Mouse (Mus musculus): ENCODE measurements around the gene Krt36. TPM values are rescaled to one million over a fixed set of nuclear protein-coding genes. Genes with fewer than 3 reads are reported as not detected.

Gene Krt36
- not detected in 2 replicates for polyA plus RNA-seq (2015; fragmentation: Nextera tagmentation; extraction: Ambion mirVana)

DNA sequence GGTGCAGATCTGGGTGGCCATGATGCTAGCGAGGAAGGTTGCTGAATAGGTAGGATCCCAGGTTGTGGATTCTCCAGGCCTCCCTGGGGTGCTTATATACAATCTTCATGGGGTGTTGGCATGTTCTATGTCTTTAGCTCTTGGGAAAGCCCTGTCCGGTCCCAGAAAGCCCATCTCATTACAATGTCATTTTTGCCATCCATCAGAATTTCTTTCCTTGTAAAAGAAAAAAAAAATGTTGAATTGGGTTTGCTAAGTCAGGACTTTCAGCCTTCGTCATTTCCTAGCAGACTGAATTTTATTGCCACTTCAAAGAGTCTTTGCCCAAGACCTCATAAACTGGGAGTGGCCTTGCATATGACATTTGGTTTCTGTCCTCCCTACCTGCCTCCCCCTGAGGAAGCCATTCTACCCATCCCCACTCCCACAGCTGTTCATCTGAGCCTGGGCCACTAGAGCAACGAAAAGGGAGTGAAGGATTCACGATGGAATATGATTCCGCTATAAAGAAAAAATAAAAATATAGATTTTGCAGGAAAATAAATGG, at the start of gene Krt36:
Gene Krt36 (minus strand): TSS at position 51 of the 547 bp plus-strand sequence.
- no peaks in the 10 kb centered on the region for H3K27me3 ChIP-seq
- no peaks in the 10 kb centered on the region for H3K9me3 ChIP-seq
- H3K4me2 ChIP-seq (replicated peaks), result no peak within 1 kb of the TSS
- no peaks in the 10 kb centered on the region for H3K36me3 ChIP-seq
- H3K27ac ChIP-seq, result no peak within 1 kb of the TSS
- H3K4me1 ChIP-seq (replicated peaks), result 0 out of 2 replicates have a peak, but pooled peaks cover 2% of the 10 kb centered on the region
- no peak for ATAC-seq
- WGBS, result 91% methylated on average over 6 of the region's 6 CpGs
- no peak within 1 kb of the TSS for H3K4me3 ChIP-seq (replicated peaks)
- no peak within 1 kb of the TSS for H3K9ac ChIP-seq (replicated peaks)

DNA sequence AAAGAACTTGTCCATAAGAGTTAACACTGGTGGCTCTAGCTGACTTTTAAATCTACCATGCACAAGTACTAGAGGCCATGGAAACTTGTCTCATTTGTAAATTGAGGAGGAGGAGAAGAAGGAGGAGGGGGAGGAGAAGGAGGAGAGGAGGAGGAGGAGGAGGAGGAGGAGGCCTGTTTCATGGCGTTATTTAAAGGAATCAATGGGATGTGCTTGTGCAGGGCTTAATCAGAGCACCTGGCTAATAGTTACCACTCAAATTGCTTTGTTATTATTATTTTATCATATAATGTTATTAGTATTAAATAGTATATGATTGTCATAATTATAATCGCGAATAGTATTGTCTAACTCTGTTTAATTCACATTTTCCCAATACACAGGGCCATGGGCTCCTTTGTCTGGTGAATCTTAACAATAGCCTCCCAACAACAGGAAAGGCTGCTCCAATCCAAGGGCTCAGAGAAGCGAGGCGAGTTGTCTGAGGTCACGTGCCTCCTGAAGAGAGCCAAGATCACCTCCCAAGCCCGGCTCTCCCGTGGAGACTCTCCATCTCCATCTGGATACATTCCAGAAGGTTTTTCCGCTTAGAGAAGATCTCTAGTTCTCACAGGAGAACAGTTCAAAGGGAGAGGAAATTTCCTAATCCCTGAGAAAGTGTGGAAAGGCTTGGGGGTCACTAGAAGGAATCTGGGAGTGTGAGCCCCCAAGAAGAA, 43.3 kb upstream of the Krt36 start, which contains the start of gene Krt19:
Gene Krt19 (minus strand): TSS at position 51 of the 716 bp plus-strand sequence.
- Histone ChIP-seq H3K27me3 (peaks cover 35% of the 10 kb centered on the region), H3K27ac (no peak within 1 kb of the TSS), H3K9me3 (no peaks in the 10 kb centered on the region), H3K4me3 (replicated peaks) (no peak within 1 kb of the TSS), H3K4me2 (replicated peaks) (no peak within 1 kb of the TSS), H3K36me3 (no peaks in the 10 kb centered on the region), H3K4me1 (replicated peaks) (peaks cover 10% of the 10 kb centered on the region), H3K9ac (replicated peaks) (no peak within 1 kb of the TSS)
- ATAC-seq, result no peak
- 43% methylated on average over 9 of the region's 9 CpGs for WGBS

DNA sequence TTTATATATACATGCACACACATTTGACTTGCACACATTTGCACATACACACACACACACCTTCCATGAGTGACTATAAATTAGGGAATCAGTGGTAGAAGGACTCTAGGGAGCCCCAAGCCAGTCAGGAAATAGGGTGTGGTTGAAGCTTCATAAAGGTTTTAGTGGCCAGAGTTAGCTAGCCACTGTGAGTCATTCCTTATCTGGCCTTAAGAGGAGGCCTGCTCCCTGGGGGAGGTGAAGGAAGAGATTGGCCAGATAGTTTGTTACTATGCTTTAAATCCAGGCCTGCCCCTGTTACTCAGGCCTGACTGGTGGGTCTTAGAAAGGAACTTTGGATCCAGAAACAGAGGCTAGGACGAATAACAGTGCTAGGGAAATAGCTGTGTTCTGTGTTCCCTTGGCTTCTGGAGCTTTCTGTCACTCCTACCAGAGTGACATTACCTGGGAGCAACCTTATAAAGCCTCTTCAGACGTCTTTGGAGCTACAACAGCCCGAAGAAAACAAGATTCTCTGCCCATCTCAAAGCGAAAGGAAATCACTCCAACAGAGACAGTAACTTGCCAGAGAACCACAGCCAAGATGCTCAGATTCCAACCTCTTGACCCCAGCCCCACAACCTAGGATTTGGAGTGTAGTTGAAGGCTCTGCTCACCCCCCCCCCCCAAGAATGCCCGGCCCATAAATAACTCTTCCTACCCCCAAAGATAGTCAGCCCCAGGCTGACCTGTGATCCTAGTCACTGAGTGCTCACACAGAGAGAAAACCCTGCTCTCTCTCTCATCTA, 42.3 kb upstream of the Krt36 start:
- Histone ChIP-seq H3K4me3 (replicated peaks) (no peak overlapping the region), H3K27me3 (peaks cover 36% of the 10 kb centered on the region)
- WGBS, result 74% methylated on average over 5 of the region's 5 CpGs

DNA sequence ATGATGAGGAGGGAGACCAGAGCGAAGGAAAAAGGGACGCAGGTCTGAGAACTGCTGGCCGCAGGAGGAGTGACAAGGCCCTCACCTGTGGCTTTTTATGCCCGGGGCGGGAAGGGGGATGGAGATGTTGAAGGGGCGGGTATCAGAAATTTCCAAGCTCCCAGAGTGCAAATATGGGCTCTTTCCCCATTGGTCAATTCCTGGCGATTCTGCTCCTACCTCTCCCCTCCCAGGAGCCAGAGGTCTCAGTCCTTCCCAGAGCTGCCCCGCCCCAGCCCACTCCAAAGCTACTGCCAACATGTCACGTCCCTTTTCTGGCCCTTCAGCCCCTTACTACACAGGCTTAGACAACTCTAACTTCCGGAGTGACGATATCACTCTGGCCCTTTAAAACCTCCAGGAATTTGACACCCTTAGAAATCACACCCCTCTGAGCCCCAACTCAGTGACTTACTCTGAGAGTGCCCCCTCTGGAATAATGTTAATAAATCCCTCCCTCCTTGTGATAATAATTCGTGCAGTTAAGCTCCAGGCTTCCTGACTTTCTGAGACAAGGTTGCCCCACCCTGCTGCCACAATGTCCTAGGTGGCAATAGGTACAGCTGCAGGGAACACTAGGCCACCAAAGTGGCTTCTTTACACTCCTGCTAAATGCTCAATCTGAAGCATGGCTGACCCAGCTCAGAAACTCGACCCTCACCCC, 40.6 kb upstream of the Krt36 start:
- H3K4me3 ChIP-seq (replicated peaks), result peak overlapping the region; percentile 23
- H3K4me2 ChIP-seq (replicated peaks), result peak overlapping the region; percentile 50
- H3K9ac ChIP-seq (replicated peaks), result no peak overlapping the region
- no peak overlapping the region for H3K27ac ChIP-seq
- no peaks in the 10 kb centered on the region for H3K36me3 ChIP-seq
- 4% methylated on average over 13 of the region's 13 CpGs for WGBS
- H3K4me1 ChIP-seq (replicated peaks), result peaks cover 10% of the 10 kb centered on the region
- H3K27me3 ChIP-seq, result peaks cover 36% of the 10 kb centered on the region
- H3K9me3 ChIP-seq, result no peaks in the 10 kb centered on the region
- no peak for ATAC-seq

More for the DNA sequence above, 42.3 kb upstream of the Krt36 start:
- H3K9me3 ChIP-seq, result no peaks in the 10 kb centered on the region
- H3K36me3 ChIP-seq, result no peaks in the 10 kb centered on the region
- peaks cover 10% of the 10 kb centered on the region for H3K4me1 ChIP-seq (replicated peaks)
- no peak overlapping the region for H3K4me2 ChIP-seq (replicated peaks)
- no peak overlapping the region for H3K9ac ChIP-seq (replicated peaks)
- no peak overlapping the region for H3K27ac ChIP-seq
- ATAC-seq, result no peak

DNA sequence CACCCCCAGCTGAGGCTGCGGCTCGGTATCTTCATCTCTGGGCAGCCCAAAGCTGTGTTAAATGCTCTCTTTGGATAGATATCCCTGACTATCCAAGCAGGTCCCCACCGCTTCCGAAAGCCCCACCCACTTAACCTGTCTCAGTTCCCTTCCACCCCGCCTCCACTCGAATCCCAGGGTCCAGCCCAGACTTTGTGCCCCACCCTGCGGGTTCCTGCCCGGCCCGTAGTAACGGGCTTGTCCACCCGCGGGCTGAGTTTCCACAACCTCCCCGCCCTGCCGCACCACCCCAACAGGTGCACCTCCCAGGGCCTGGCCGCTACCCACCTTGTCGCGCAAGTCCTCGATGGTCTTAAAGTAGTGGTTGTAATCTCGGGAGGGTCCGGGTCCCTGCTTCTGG, 39.7 kb upstream of the Krt36 start:
- no peak for ATAC-seq
- no peak overlapping the region for H3K9ac ChIP-seq (replicated peaks)
- peaks cover 36% of the 10 kb centered on the region for H3K27me3 ChIP-seq
- 1% methylated on average over 20 of the region's 20 CpGs for WGBS
- H3K9me3 ChIP-seq, result no peaks in the 10 kb centered on the region
- H3K36me3 ChIP-seq, result no peaks in the 10 kb centered on the region
- H3K27ac ChIP-seq, result no peak overlapping the region
- H3K4me3 ChIP-seq (replicated peaks), result peak overlapping the region; percentile 23
- peak overlapping the region; percentile 50 for H3K4me2 ChIP-seq (replicated peaks)
- peaks cover 10% of the 10 kb centered on the region for H3K4me1 ChIP-seq (replicated peaks)

DNA sequence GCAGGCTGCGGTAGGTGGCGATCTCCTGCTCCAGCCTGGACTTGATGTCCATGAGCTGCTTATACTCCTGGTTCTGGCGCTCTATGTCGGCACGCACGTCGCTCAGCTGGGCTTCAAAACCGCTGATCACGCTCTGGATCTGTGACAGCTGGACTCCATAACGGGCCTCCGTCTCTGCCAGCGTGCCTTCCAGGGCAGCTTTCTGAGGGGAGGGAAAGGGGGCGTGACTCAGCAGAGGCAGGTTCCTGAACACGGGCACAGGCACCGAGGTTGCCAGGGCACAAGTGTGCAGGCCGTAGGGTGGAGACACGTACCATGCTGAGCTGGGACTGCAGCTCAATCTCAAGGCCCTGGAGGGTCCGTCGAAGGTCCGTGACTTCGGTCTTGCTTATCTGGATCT, 35.5 kb upstream of the Krt36 start:
- H3K27me3 ChIP-seq, result peaks cover 23% of the 10 kb centered on the region
- H3K9ac ChIP-seq (replicated peaks), result no peak overlapping the region
- WGBS, result 94% methylated on average over 21 of the region's 21 CpGs
- no peak for ATAC-seq
- no peaks in the 10 kb centered on the region for H3K36me3 ChIP-seq
- H3K4me3 ChIP-seq (replicated peaks), result no peak overlapping the region
- no peak overlapping the region for H3K27ac ChIP-seq
- peaks cover 35% of the 10 kb centered on the region for H3K4me1 ChIP-seq (replicated peaks)
- H3K4me2 ChIP-seq (replicated peaks), result no peak overlapping the region
- no peaks in the 10 kb centered on the region for H3K9me3 ChIP-seq

DNA sequence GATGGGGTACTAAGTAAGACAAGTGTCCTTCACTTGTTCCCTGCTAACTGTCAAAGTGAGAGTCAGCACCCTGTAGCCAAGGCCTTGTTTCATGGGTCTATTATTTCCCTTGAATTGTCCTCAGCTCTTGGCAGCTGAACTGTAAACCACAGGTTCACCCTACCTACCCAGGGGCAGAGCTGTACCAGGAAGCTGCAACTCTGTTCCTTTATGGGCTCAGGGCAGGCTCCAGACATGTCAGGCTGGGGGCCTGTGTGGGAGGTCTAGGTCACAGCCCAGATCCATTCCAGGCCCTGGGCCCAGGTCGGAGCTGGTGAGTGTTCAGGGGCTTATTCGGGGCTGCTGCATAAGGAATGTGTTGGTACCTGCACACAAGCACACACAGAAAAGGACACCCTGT, 34.0 kb upstream of the Krt36 start:
- H3K9ac ChIP-seq (replicated peaks), result no peak overlapping the region
- ATAC-seq, result no peak
- H3K9me3 ChIP-seq, result no peaks in the 10 kb centered on the region
- 77% methylated on average over 2 of the region's 2 CpGs for WGBS
- no peaks in the 10 kb centered on the region for H3K36me3 ChIP-seq
- H3K27me3 ChIP-seq, result peaks cover 7% of the 10 kb centered on the region
- H3K4me1 ChIP-seq (replicated peaks), result peaks cover 25% of the 10 kb centered on the region
- no peak overlapping the region for H3K4me2 ChIP-seq (replicated peaks)
- H3K4me3 ChIP-seq (replicated peaks), result no peak overlapping the region
- no peak overlapping the region for H3K27ac ChIP-seq

DNA sequence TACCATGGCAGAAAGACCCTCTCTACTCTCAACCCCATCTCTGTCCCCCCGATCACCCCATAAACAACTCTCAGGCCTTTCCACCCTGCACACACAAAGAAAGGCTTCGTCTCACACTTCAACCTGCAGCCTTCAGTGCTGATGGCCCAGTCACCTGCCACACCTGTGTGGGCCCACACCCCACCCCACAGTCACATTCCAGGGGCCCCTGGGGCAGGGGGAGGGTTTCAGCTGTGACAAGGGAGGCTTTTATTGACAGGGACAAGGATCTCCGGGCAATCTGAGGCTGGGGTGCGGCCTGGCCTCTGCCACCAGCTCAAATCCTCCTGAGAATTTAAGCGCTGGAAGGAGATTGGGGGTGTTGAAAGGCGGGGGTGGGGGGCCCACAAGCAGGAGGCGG, 33.4 kb upstream of the Krt36 start:
- Histone ChIP-seq H3K4me3 (replicated peaks) (no peak overlapping the region), H3K36me3 (no peaks in the 10 kb centered on the region), H3K4me2 (replicated peaks) (no peak overlapping the region), H3K4me1 (replicated peaks) (peaks cover 25% of the 10 kb centered on the region), H3K9ac (replicated peaks) (no peak overlapping the region), H3K27me3 (peaks cover 2% of the 10 kb centered on the region; the same call in 1 of the 2 replicates), H3K9me3 (no peaks in the 10 kb centered on the region), H3K27ac (no peak overlapping the region)
- no peak for ATAC-seq
- WGBS, result 44% methylated on average over 7 of the region's 7 CpGs

DNA sequence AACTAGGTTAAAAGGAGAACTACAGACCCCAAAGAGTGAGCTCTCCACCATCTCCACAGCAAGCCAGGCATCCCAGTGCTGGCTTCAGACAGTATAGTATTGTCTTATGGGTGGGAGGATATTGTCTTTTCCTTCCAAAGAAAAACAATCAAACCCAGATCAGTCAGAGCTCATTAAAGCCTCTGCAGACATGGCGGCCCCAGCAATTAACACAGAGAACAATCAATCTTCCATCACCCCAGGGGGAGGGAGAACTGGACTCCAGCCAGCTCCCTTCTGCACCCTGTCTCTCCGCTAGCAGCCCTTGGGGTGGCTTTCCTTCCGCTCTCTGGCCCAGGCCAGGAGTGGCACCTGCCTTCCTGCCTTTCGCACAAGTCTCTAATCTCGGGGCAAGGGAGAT, 32.3 kb upstream of the Krt36 start:
- H3K9ac ChIP-seq (replicated peaks), result no peak overlapping the region
- H3K4me1 ChIP-seq (replicated peaks), result peaks cover 25% of the 10 kb centered on the region
- no peak overlapping the region for H3K4me3 ChIP-seq (replicated peaks)
- no peaks in the 10 kb centered on the region for H3K9me3 ChIP-seq
- H3K36me3 ChIP-seq, result no peaks in the 10 kb centered on the region
- H3K27me3 ChIP-seq, result no peaks in the 10 kb centered on the region
- WGBS, result 28% methylated on average over 5 of the region's 5 CpGs
- ATAC-seq, result 0 out of 2 replicates have a peak, but pooled peaks have one; percentile 17
- no peak overlapping the region for H3K4me2 ChIP-seq (replicated peaks)
- no peak overlapping the region for H3K27ac ChIP-seq

DNA sequence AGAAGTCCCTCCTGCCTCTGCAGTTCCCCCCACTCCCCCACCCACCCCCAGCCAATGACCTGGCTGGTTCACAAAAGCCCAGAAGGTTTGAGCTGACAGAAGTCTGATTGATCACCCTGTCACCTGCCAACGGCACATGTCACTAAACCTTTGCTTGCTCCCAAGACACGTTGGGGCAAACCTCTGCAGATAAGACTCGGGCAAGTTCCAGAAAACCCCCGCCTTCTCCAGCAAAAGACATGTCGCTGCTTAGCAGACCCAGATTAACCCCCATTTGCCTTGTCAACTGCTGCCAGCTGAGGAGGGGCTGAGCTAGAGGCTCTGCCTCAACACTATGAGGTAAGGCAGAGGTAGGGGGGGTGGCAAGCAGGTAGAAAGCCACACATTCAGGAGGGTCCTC, 31.1 kb upstream of the Krt36 start:
- Histone ChIP-seq H3K36me3 (no peaks in the 10 kb centered on the region), H3K9me3 (no peaks in the 10 kb centered on the region), H3K27ac (no peak overlapping the region; the same call in 1 of the 2 replicates), H3K27me3 (no peaks in the 10 kb centered on the region), H3K4me2 (replicated peaks) (no peak overlapping the region), H3K9ac (replicated peaks) (no peak overlapping the region), H3K4me3 (replicated peaks) (no peak overlapping the region), H3K4me1 (replicated peaks) (peaks cover 25% of the 10 kb centered on the region)
- WGBS, result 33% methylated on average over 5 of the region's 5 CpGs
- no peak for ATAC-seq

DNA sequence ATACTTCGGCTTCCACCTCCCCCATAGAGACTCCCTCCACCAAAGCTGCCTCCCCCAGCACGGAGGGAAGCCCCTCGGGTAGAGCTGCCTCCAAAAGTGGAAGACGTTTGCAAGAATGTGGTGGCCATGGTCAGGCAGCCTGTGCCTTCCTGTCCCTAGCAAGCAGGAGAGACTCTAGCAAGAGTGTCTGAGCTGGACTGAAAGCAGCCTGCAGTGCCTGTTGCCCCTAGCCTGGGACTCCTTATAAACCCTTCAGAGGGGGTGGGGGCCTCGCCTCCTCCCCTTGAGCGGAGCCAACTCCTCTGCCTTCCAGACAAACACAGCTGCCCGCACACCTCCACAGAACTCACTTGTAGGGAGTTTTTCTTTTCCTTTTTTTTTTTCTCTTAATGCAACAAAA, 30.3 kb upstream of the Krt36 start, which contains the start of gene Krt15:
Gene Krt15 (minus strand): TSS at position 198 of the 400 bp plus-strand sequence.
- no peak within 1 kb of the TSS for H3K4me3 ChIP-seq (replicated peaks)
- 71% methylated on average over 7 of the region's 7 CpGs for WGBS
- H3K27me3 ChIP-seq, result no peaks in the 10 kb centered on the region
- H3K9ac ChIP-seq (replicated peaks), result no peak within 1 kb of the TSS
- no peaks in the 10 kb centered on the region for H3K9me3 ChIP-seq
- no peak within 1 kb of the TSS for H3K4me2 ChIP-seq (replicated peaks)
- no peak for ATAC-seq
- H3K36me3 ChIP-seq, result no peaks in the 10 kb centered on the region
- H3K27ac ChIP-seq, result no peak within 1 kb of the TSS; the same call in 1 of the 2 replicates
- H3K4me1 ChIP-seq (replicated peaks), result peaks cover 25% of the 10 kb centered on the region
